Mouse (Mus musculus): Measurements from ENCODE around the gene Adgrl3.

Gene Adgrl3

GRCm38 (mm10) chr5:81661611-81662390 lies 641.9 kb downstream of the Adgrl3 start:
- DNase-seq (ENCODE audit: low read depth, low spot score), result no peak

GRCm38 (mm10) chr5:81671025-81671424 lies 651.1 kb downstream of the Adgrl3 start:
- no peak for DNase-seq (ENCODE audit: low read depth, low spot score)

GRCm38 (mm10) chr5:81674275-81674974 lies 654.5 kb downstream of the Adgrl3 start:
- no peak for DNase-seq (ENCODE audit: low read depth, low spot score)

GRCm38 (mm10) chr5:81674975-81675371 lies 655.0 kb downstream of the Adgrl3 start:
- DNase-seq (ENCODE audit: low read depth, low spot score), result no peak

GRCm38 (mm10) chr5:81676896-81677295 lies 657.0 kb downstream of the Adgrl3 start:
- DNase-seq (ENCODE audit: low read depth, low spot score), result no peak

- no peak for DNase-seq (ENCODE audit: low read depth, low spot score)
Measured at GRCm38 (mm10) chr5:81686206-81686605, 666.3 kb downstream of the Adgrl3 start.

GRCm38 (mm10) chr5:81686845-81687244 lies 666.9 kb downstream of the Adgrl3 start:
- DNase-seq (ENCODE audit: low read depth, low spot score), result no peak

- DNase-seq (ENCODE audit: low read depth, low spot score), result no peak
Measured at GRCm38 (mm10) chr5:81729620-81730019, 709.7 kb downstream of the Adgrl3 start.

GRCm38 (mm10) chr5:81736008-81736407 lies 716.1 kb downstream of the Adgrl3 start:
- DNase-seq (ENCODE audit: low read depth, low spot score), result no peak

GRCm38 (mm10) chr5:81738286-81739032 lies 718.5 kb downstream of the Adgrl3 start:
- DNase-seq (ENCODE audit: low read depth, low spot score), result no peak

- no peak for DNase-seq (ENCODE audit: low read depth, low spot score)
Measured at GRCm38 (mm10) chr5:81752426-81752825, 732.5 kb downstream of the Adgrl3 start.

- no peak for DNase-seq (ENCODE audit: low read depth, low spot score)
Measured at GRCm38 (mm10) chr5:81755711-81756110, 735.8 kb downstream of the Adgrl3 start.

- DNase-seq (ENCODE audit: low read depth, low spot score), result no peak
Measured at GRCm38 (mm10) chr5:81757093-81757725, 737.3 kb downstream of the Adgrl3 start.

- DNase-seq (ENCODE audit: low read depth, low spot score), result no peak
Measured at GRCm38 (mm10) chr5:81776234-81776633, 756.3 kb downstream of the Adgrl3 start.

GRCm38 (mm10) chr5:81776746-81777145 lies 756.8 kb downstream of the Adgrl3 start:
- DNase-seq (ENCODE audit: low read depth, low spot score), result no peak

GRCm38 (mm10) chr5:81784770-81785169 lies 764.8 kb downstream of the Adgrl3 start:
- no peak for DNase-seq (ENCODE audit: low read depth, low spot score)

GRCm38 (mm10) chr5:81790710-81791109 lies 770.8 kb downstream of the Adgrl3 start:
- no peak for DNase-seq (ENCODE audit: low read depth, low spot score)

GRCm38 (mm10) chr5:81794125-81794524 lies 774.2 kb downstream of the Adgrl3 start:
- DNase-seq (ENCODE audit: low read depth, low spot score), result no peak

GRCm38 (mm10) chr5:81794601-81795000 lies 774.7 kb downstream of the Adgrl3 start:
- no peak for DNase-seq (ENCODE audit: low read depth, low spot score)

- DNase-seq (ENCODE audit: low read depth, low spot score), result no peak
Measured at GRCm38 (mm10) chr5:81796128-81796527, 776.2 kb downstream of the Adgrl3 start.

- DNase-seq (ENCODE audit: low read depth, low spot score), result no peak
Measured at GRCm38 (mm10) chr5:81810966-81811365, 791.0 kb downstream of the Adgrl3 start.

- DNase-seq (ENCODE audit: low read depth, low spot score), result no peak
Measured at GRCm38 (mm10) chr5:81832076-81832475, 812.1 kb downstream of the Adgrl3 start.
